Mouse (Mus musculus) limb, embryonic 10.5 days (tissue): ENCODE results near the gene Fndc3b. TPM values are rescaled to one million over a fixed set of nuclear protein-coding genes. Genes with fewer than 3 reads are reported as not detected.

Source experiments
- DNase-seq: peaks from one replicate; pipeline ENCODE4 v3.0.0-alpha.2; 2017; ENCODE audit warnings: low spot score
- H3K27ac ChIP-seq: fragments of 300-500 bp; sonication (generic); 2 replicates; pipeline ENCODE4 v1.5.1; 2016; ENCODE audit warnings: mild to moderate bottlenecking
- H3K27me3 ChIP-seq: fragments of 300-500 bp; sonication (generic); 2 replicates; pipeline ENCODE4 v1.6.1; 2016; ENCODE audit warnings: low read depth, mild to moderate bottlenecking; ENCODE audit not compliant: poor library complexity, severe bottlenecking
- H3K36me3 ChIP-seq: fragments of 300-500 bp; sonication (generic); 2 replicates; pipeline ENCODE4 v1.6.1; 2016; ENCODE audit warnings: mild to moderate bottlenecking, moderate library complexity
- H3K4me1 ChIP-seq: fragments of 300-500 bp; sonication (generic); 2 replicates; pipeline ENCODE4 v1.6.1; 2016
- H3K4me3 ChIP-seq: fragments of 300-500 bp; sonication (generic); 2 replicates; pipeline ENCODE4 v1.5.1; 2016; ENCODE audit warnings: mild to moderate bottlenecking, moderate library complexity
- H3K9me3 ChIP-seq: fragments of 300-500 bp; sonication (generic); replicated peaks from 2 replicates; pipeline ENCODE4 v1.6.1; 2016; ENCODE audit warnings: mild to moderate bottlenecking
- WGBS: fragments of 180-500 bp; shearing (Covaris S2); methylation state at CpG from one replicate; pipeline ENCODE4 v1.1.7; 2016; 5-methylcytosine and 5-hydroxymethylcytosine counted together
- polyA plus RNA-seq: library from polyadenylated mRNA; unstranded; fragments of >200 nt; fragmentation: Nextera tagmentation; extraction: Ambion mirVana; gene quantifications from 2 replicates; pipeline ENCODE4 v1.2.1, GENCODE M21; 2016

Gene Fndc3b
- polyA plus RNA-seq, 1 experiment from 2014 or later = 9.7 TPM

- Histone ChIP-seq H3K9me3 (no peaks in the 10 kb centered on the region), H3K4me1 (peaks cover 50% of the 10 kb centered on the region), H3K27ac (peak overlapping the region; percentile 82), H3K36me3 (no peaks in the 10 kb centered on the region), H3K4me3 (no peak overlapping the region), H3K27me3 (no peaks in the 10 kb centered on the region)
- DNase-seq = no peak
- WGBS = 69% methylated on average over 9 of the region's 9 CpGs
Observed at GRCm38 (mm10) chr3:27607081-27607795, 103.9 kb downstream of the Fndc3b start.

GRCm38 (mm10) chr3:27606626-27607025 lies 104.5 kb downstream of the Fndc3b start:
- Histone ChIP-seq H3K4me1 (peaks cover 50% of the 10 kb centered on the region), H3K27me3 (no peaks in the 10 kb centered on the region), H3K9me3 (no peaks in the 10 kb centered on the region), H3K4me3 (no peak overlapping the region), H3K36me3 (no peaks in the 10 kb centered on the region), H3K27ac (peak overlapping the region; percentile 82; the same call in 1 of the 2 replicates)
- no peak for DNase-seq
- 94% methylated on average over 6 of the region's 6 CpGs for WGBS

- Histone ChIP-seq H3K27ac (0 out of 2 replicates have a peak overlapping the region, but pooled peaks have one; percentile 5), H3K4me1 (peaks cover 47% of the 10 kb centered on the region), H3K27me3 (no peaks in the 10 kb centered on the region), H3K9me3 (no peaks in the 10 kb centered on the region), H3K4me3 (no peak overlapping the region), H3K36me3 (no peaks in the 10 kb centered on the region)
- WGBS = 93% methylated on average over 4 of the region's 4 CpGs
- DNase-seq = no peak
Observed at GRCm38 (mm10) chr3:27605613-27606012, 105.5 kb downstream of the Fndc3b start.

- Histone ChIP-seq H3K36me3 (no peaks in the 10 kb centered on the region), H3K4me1 (peaks cover 45% of the 10 kb centered on the region), H3K9me3 (no peaks in the 10 kb centered on the region), H3K27ac (peak overlapping the region; percentile 53; the same call in 1 of the 2 replicates), H3K27me3 (no peaks in the 10 kb centered on the region), H3K4me3 (no peak overlapping the region)
- 78% methylated on average over 3 of the region's 3 CpGs for WGBS
- no peak for DNase-seq
Observed at GRCm38 (mm10) chr3:27605081-27605480, 106.0 kb downstream of the Fndc3b start.

- Histone ChIP-seq H3K27ac (peak overlapping the region; percentile 53; the same call in 1 of the 2 replicates), H3K9me3 (no peaks in the 10 kb centered on the region), H3K4me1 (peaks cover 45% of the 10 kb centered on the region), H3K4me3 (no peak overlapping the region), H3K27me3 (no peaks in the 10 kb centered on the region), H3K36me3 (no peaks in the 10 kb centered on the region)
- 77% methylated on average over 4 of the region's 4 CpGs for WGBS
- DNase-seq = no peak
Observed at GRCm38 (mm10) chr3:27604629-27605028, 106.5 kb downstream of the Fndc3b start.

GRCm38 (mm10) chr3:27603905-27604620 lies 107.0 kb downstream of the Fndc3b start:
- peaks cover 45% of the 10 kb centered on the region for H3K4me1 ChIP-seq
- DNase-seq = no peak
- WGBS = 50% methylated on average over 13 of the region's 13 CpGs

GRCm38 (mm10) chr3:27600645-27601044 lies 110.5 kb downstream of the Fndc3b start:
- Histone ChIP-seq H3K27ac (no peak overlapping the region), H3K4me3 (no peak overlapping the region), H3K4me1 (peaks cover 24% of the 10 kb centered on the region), H3K9me3 (no peaks in the 10 kb centered on the region), H3K27me3 (no peaks in the 10 kb centered on the region), H3K36me3 (no peaks in the 10 kb centered on the region)
- 76% methylated on average over 7 of the region's 7 CpGs for WGBS
- no peak for DNase-seq

More at GRCm38 (mm10) chr3:27603905-27604620, 107.0 kb downstream of the Fndc3b start:
- Histone ChIP-seq H3K27ac (no peak overlapping the region; the same call in 1 of the 2 replicates), H3K36me3 (no peaks in the 10 kb centered on the region), H3K9me3 (no peaks in the 10 kb centered on the region), H3K27me3 (no peaks in the 10 kb centered on the region), H3K4me3 (no peak overlapping the region)

- Histone ChIP-seq H3K4me3 (no peak overlapping the region), H3K27me3 (no peaks in the 10 kb centered on the region), H3K4me1 (peaks cover 21% of the 10 kb centered on the region), H3K9me3 (no peaks in the 10 kb centered on the region), H3K36me3 (no peaks in the 10 kb centered on the region), H3K27ac (no peak overlapping the region)
- DNase-seq = no peak
- WGBS = 83% methylated on average over 4 of the region's 4 CpGs
Observed at GRCm38 (mm10) chr3:27600197-27600596, 110.9 kb downstream of the Fndc3b start.

GRCm38 (mm10) chr3:27598437-27599382 lies 112.4 kb downstream of the Fndc3b start:
- Histone ChIP-seq H3K27ac (no peak overlapping the region), H3K4me3 (no peak overlapping the region)
- no peak for DNase-seq

GRCm38 (mm10) chr3:27593485-27594138 lies 117.5 kb downstream of the Fndc3b start:
- WGBS = 87% methylated on average over 7 of the region's 7 CpGs
- H3K27ac ChIP-seq = no peak overlapping the region

More at GRCm38 (mm10) chr3:27598437-27599382, 112.4 kb downstream of the Fndc3b start:
- Histone ChIP-seq H3K4me1 (peaks cover 6% of the 10 kb centered on the region; the same call in 1 of the 2 replicates), H3K9me3 (no peaks in the 10 kb centered on the region), H3K36me3 (no peaks in the 10 kb centered on the region), H3K27me3 (no peaks in the 10 kb centered on the region)
- 90% methylated on average over 11 of the region's 11 CpGs for WGBS

GRCm38 (mm10) chr3:27592728-27593484 lies 118.2 kb downstream of the Fndc3b start:
- H3K27ac ChIP-seq = no peak overlapping the region
- H3K27me3 ChIP-seq = no peaks in the 10 kb centered on the region
- H3K9me3 ChIP-seq = no peaks in the 10 kb centered on the region
- H3K36me3 ChIP-seq = no peaks in the 10 kb centered on the region
- whole genome bisulfite sequencing = 92% methylated on average over 11 of the region's 11 CpGs
- no peak overlapping the region for H3K4me3 ChIP-seq
- H3K4me1 ChIP-seq = no peaks in the 10 kb centered on the region
- DNase-seq = no peak

More at GRCm38 (mm10) chr3:27593485-27594138, 117.5 kb downstream of the Fndc3b start:
- Histone ChIP-seq H3K4me1 (no peaks in the 10 kb centered on the region), H3K4me3 (no peak overlapping the region), H3K9me3 (no peaks in the 10 kb centered on the region), H3K36me3 (no peaks in the 10 kb centered on the region), H3K27me3 (no peaks in the 10 kb centered on the region)
- DNase-seq = no peak
